Comparison of ENCODE assay signal across 8 mouse cellular contexts in genomic region chr11:99120524-99121217, GRCm38 (mm10). TPM values are rescaled to one million over a fixed set of nuclear protein-coding genes. Genes with fewer than 3 reads are reported as not detected.
DNase-seq lines count a peak whose midpoint lies in the region; ATAC-seq and TF ChIP-seq lines count a peak whose summit lies in the region.

No protein-coding gene starts in this region.

- H3K9me3 ChIP-seq in forebrain, embryonic 10.5 days = no peaks in the 10 kb centered on the region; the same call in 1 of the 2 replicates
- no peaks in the 10 kb centered on the region for H3K9me3 ChIP-seq in forebrain, embryonic 14.5 days (replicated peaks; ENCODE audit: control insufficient read depth, low read length)
- H3K9me3 ChIP-seq in heart, embryonic 16.5 days (replicated peaks; ENCODE audit: control insufficient read depth, low read length) = peaks cover 5% of the 10 kb centered on the region; the same call in 1 of the 2 replicates

- H3K27ac ChIP-seq in forebrain, embryonic 10.5 days = peak overlapping the region; percentile 83
- H3K27ac ChIP-seq in forebrain, embryonic 14.5 days (ENCODE audit: low read depth, low read length) = no peak overlapping the region
- peak overlapping the region; percentile 80 for H3K27ac ChIP-seq in heart, embryonic 16.5 days (ENCODE audit: low read length)

- H3K4me2 ChIP-seq in forebrain, embryonic 14.5 days (ENCODE audit: low read length) = no peak overlapping the region
- H3K4me2 ChIP-seq in heart, embryonic 16.5 days (ENCODE audit: low read depth, low read length) = no peak overlapping the region

- no peak for DNase-seq in forebrain, embryonic 10.5 days (ENCODE audit: extremely low spot score, low spot score)
- DNase-seq in forebrain, embryonic 14.5 days (ENCODE audit: low spot score) = no peak
- peak; percentile 36 for DNase-seq in brain, embryonic 14.5 days (ENCODE audit: low read depth)
- DNase-seq in lung, postnatal 10 days = peak; percentile 50
- no peak for DNase-seq in urinary bladder, postnatal 4 days (ENCODE audit: low spot score in 2 of 2)
- DNase-seq in cerebellum, adult 11-12 months = no peak
- no peak for DNase-seq in T-cell, adult 2 months (ENCODE audit: low spot score)

- TF ChIP-seq CTCF in brain, embryonic 14.5 days (IDR thresholded peaks at IDR 0.05; ENCODE audit: borderline replicate concordance, extremely low read depth, insufficient read depth, insufficient read length) = no peak

- no peaks in the 10 kb centered on the region for H3K36me3 ChIP-seq in forebrain, embryonic 10.5 days (replicated peaks)
- no peaks in the 10 kb centered on the region for H3K36me3 ChIP-seq in forebrain, embryonic 14.5 days (ENCODE audit: control insufficient read depth, insufficient read depth, low read length)
- H3K36me3 ChIP-seq in heart, embryonic 16.5 days (ENCODE audit: control insufficient read depth, insufficient read depth) = no peaks in the 10 kb centered on the region

- ATAC-seq in forebrain, embryonic 14.5 days = no peak
- ATAC-seq in heart, embryonic 16.5 days (replicated peaks; ENCODE audit: extremely low read depth, insufficient read depth, low FRiP score) = no peak; the same call in 1 of the 2 replicates

- no peak overlapping the region for H3K4me3 ChIP-seq in forebrain, embryonic 10.5 days
- no peak overlapping the region for H3K4me3 ChIP-seq in forebrain, embryonic 14.5 days (ENCODE audit: low read depth, low read length)
- H3K4me3 ChIP-seq in heart, embryonic 16.5 days (ENCODE audit: low read length) = no peak overlapping the region

- 51% methylated on average over 20 of the region's 20 CpGs for WGBS in forebrain, embryonic 10.5 days
- WGBS in forebrain, embryonic 14.5 days = 48% methylated on average over 20 of the region's 20 CpGs
- WGBS in heart, embryonic 16.5 days = 55% methylated on average over 20 of the region's 20 CpGs

- H3K9ac ChIP-seq in forebrain, embryonic 14.5 days (ENCODE audit: low read length) = no peak overlapping the region
- H3K9ac ChIP-seq in heart, embryonic 16.5 days (ENCODE audit: low read length) = 0 out of 2 replicates have a peak overlapping the region, but pooled peaks have one; percentile 45

- no peak for TF ChIP-seq POLR2A in brain, embryonic 14.5 days (IDR thresholded peaks at IDR 0.05; ENCODE audit: borderline replicate concordance, extremely low read depth, insufficient read depth, insufficient read length, poor library complexity, severe bottlenecking)

- H3K27me3 ChIP-seq in forebrain, embryonic 10.5 days (ENCODE audit: poor library complexity, severe bottlenecking) = no peaks in the 10 kb centered on the region
- no peaks in the 10 kb centered on the region for H3K27me3 ChIP-seq in forebrain, embryonic 14.5 days (replicated peaks; ENCODE audit: control insufficient read depth, insufficient read depth, low read length)
- H3K27me3 ChIP-seq in heart, embryonic 16.5 days (ENCODE audit: control insufficient read depth, insufficient read depth, low read length) = no peaks in the 10 kb centered on the region

- peaks cover 50% of the 10 kb centered on the region for H3K4me1 ChIP-seq in forebrain, embryonic 10.5 days
- peaks cover 3% of the 10 kb centered on the region; the same call in 1 of the 2 replicates for H3K4me1 ChIP-seq in forebrain, embryonic 14.5 days (ENCODE audit: control insufficient read depth, insufficient read depth, low read length)
- peaks cover 11% of the 10 kb centered on the region for H3K4me1 ChIP-seq in heart, embryonic 16.5 days (ENCODE audit: control insufficient read depth, insufficient read depth, low read length)

RNA-seq across cellular contexts. Expression of gene Tns4, which starts 31.6 kb away (rescaled TPM):
- 0.49 and 0.81 TPM in 2 replicates for polyA plus RNA-seq in forebrain, embryonic 10.5 days (2016; fragmentation: Nextera tagmentation; extraction: Ambion mirVana)
- 0.08 TPM in 1 of 2 replicates, not detected in the other for polyA plus RNA-seq in forebrain, embryonic 14.5 days (2014; fragmentation: Nextera tagmentation; extraction: Ambion mirVana)
- 0.08 and 0.16 TPM in 2 replicates for polyA plus RNA-seq in brain, embryonic 14.5 days (2012; rRNA removed)
- polyA plus RNA-seq in heart, embryonic 16.5 days (2015; fragmentation: Nextera tagmentation; extraction: Ambion mirVana) = 0.06 and 0.71 TPM in 2 replicates

RNA-seq across cellular contexts. Expression of gene Ccr7, which starts 34.2 kb away (rescaled TPM):
- 0.25 and 0.30 TPM in 2 replicates for polyA plus RNA-seq in forebrain, embryonic 10.5 days (2016; fragmentation: Nextera tagmentation; extraction: Ambion mirVana)
- not detected in 2 replicates for polyA plus RNA-seq in forebrain, embryonic 14.5 days (2014; fragmentation: Nextera tagmentation; extraction: Ambion mirVana)
- polyA plus RNA-seq in brain, embryonic 14.5 days (2012; rRNA removed) = 0.07 TPM in 1 of 2 replicates, not detected in the other
- 0.69 and 1.5 TPM in 2 replicates for polyA plus RNA-seq in heart, embryonic 16.5 days (2015; fragmentation: Nextera tagmentation; extraction: Ambion mirVana)

Comparison
In these comparisons a context has a peak if more than half of its experiments do, and no peak if none do; other contexts are left out.
1. DNase-seq: peak in brain, embryonic 14.5 days (single experiment) and lung, postnatal 10 days (single experiment); none in forebrain, embryonic 10.5 days (single experiment), forebrain, embryonic 14.5 days (single experiment), urinary bladder, postnatal 4 days (0 of 2), cerebellum, adult 11-12 months (single experiment) and T-cell, adult 2 months (single experiment).